Mouse (Mus musculus) 3T3-L1 (cell line): ENCODE data around the gene Dio1.

ENCODE experiments used
- DNase-seq: peaks from one replicate; pipeline ENCODE4 v3.0.0-alpha.2; 2015; ENCODE audit warnings: low read depth, low spot score

The Dio1 gene

DNA sequence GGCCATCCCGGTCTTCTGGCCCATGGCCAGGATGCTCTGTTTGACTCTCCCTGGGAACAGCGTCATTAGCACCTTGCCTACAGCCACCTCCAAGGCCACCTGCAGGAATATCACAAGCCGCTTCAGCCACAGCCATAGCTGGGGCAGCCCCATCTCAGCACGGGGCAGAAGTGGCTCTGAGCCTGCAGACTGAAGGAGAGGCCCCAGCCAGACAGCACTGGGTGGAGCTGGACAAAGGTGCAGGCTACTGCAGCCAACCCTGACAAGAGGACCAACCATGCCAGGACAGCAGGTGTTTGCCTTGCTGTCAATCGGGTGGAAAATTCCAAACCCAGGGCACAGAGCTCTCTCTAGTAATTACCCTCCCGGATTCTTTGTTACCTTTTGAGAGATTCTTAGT lies at the start of gene Dio1:
Dio1 (minus strand) TSS at position 204 of the 400 bp plus-strand sequence.
- no peak for DNase-seq

GRCm38 (mm10) chr4:107354543-107354942 lies 47.6 kb upstream of the Dio1 start:
- DNase-seq: no peak

- no peak for DNase-seq
These were observed 47.2 kb upstream of the Dio1 start for GRCm38 (mm10) chr4:107354126-107354525.

DNA sequence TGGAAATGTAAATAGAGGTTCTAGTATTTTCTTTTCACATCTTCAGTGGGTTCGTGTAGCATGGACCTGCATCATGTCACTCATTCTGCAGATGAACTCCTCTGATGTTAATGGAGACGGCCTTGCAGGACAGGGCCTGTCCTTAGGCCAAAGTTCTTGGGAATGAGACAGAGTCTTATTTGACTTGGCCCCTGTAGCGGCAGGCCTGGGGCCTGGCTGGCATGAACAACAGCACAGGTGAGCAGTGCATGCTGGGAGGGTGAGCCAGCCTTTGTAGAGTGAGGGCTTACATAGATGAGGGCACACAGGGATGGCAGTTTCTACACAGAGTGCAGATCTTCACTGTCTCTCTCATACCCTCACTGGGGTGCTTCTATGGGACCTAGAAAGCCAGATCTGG lies 46.6 kb upstream of the Dio1 start:
- DNase-seq: no peak

DNA sequence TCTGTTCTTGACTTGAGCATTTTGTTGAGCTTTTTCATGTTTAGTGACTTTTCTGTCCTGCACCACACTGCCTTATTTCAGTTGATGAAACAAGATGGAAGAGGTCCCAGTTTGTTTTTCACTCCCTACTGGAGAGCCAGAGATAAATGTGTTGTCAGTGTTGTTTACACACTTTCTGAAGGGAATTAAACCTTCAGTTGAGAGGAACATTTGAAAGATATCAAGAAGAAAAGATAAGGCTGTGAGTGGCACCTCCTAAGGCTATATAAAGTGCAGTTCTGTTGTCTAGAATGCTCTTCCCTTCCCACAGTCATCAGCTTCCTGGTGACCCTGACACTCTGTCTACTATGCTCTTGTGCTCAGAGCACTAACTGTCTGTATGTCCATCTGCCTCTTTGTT lies 44.4 kb upstream of the Dio1 start:
- no peak for DNase-seq

GRCm38 (mm10) chr4:107349311-107350008 lies 42.5 kb upstream of the Dio1 start:
- DNase-seq: peak; percentile 62

GRCm38 (mm10) chr4:107348529-107349310 lies 41.8 kb upstream of the Dio1 start:
- DNase-seq: no peak

- DNase-seq: no peak
These were observed 40.3 kb upstream of the Dio1 start for GRCm38 (mm10) chr4:107347221-107347620.

- no peak for DNase-seq
These were observed 37.6 kb upstream of the Dio1 start for GRCm38 (mm10) chr4:107344612-107345011.

GRCm38 (mm10) chr4:107341354-107341753 lies 34.4 kb upstream of the Dio1 start:
- no peak for DNase-seq

DNA sequence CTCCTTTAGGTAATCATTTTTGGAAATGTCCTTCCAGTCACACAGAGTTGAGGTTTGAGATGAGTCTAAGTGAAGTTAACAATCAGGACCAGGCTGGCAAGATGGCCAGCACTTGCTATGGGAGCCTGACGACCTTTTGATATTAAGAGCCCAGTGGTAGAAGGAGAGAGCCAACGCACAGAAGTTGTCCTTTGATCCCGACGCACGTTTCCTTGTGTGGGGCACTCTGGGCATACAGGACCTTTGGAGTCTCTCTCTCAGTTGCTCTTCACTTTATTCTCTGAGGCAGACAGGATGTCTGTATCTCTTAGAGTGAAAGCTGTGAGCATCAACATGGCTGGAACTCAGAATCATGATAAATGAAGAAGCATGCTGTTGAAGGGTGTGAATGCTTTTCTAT lies 30.5 kb upstream of the Dio1 start:
- DNase-seq: no peak

DNA sequence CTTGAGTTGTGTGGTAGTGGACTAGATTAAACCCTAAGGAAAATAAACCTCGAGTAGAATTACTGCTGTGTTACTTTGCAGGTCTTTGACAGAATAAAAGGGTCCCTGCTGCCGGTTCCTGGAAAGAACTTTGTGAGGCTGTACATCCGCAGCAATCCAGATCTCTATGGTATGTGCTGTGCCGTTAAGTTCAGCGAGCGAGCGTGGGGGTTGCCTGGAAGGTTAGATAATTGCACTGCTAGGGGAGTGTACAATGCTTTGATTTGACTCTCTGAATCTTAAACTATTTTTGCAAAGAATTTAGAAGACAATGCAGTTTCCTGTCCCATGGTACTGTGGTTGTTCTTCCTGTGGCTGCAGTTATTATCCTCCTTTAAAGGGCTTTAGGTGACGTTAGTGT lies 29.4 kb upstream of the Dio1 start:
- DNase-seq: no peak

GRCm38 (mm10) chr4:107333514-107333913 lies 26.5 kb upstream of the Dio1 start:
- peak; percentile 28 for DNase-seq

DNA sequence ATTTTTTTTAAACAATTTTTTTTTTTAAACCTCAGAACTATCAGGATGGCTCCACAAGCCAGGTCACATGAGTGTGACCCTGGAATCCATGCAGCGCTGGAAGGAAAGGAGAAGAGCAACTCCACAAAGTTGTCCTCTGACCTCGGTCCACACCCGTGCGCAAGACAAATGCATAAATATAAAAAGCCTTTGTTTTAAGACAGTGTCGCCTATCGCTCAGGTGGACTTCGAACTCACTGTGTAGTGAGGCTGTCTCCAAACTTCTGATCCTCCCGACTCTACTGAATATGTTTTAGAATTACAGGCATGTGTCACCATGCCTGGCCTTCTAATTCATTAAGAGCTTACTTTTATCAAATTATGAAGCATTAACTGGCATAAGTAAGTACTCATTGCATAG lies 21.6 kb upstream of the Dio1 start:
- DNase-seq: no peak

GRCm38 (mm10) chr4:107323113-107323512 lies 16.1 kb upstream of the Dio1 start:
- no peak for DNase-seq

GRCm38 (mm10) chr4:107321041-107321440 lies 14.1 kb upstream of the Dio1 start:
- no peak for DNase-seq

GRCm38 (mm10) chr4:107318646-107319045 lies 11.7 kb upstream of the Dio1 start:
- DNase-seq: no peak

- DNase-seq: no peak
These were observed 7.5 kb upstream of the Dio1 start for GRCm38 (mm10) chr4:107314479-107314805.

- DNase-seq: peak; percentile 92
These were observed 6.9 kb upstream of the Dio1 start, which contains the start of gene Yipf1 for GRCm38 (mm10) chr4:107313690-107314478. TSS of gene Yipf1 (plus strand) at chr4:107314363.

DNA sequence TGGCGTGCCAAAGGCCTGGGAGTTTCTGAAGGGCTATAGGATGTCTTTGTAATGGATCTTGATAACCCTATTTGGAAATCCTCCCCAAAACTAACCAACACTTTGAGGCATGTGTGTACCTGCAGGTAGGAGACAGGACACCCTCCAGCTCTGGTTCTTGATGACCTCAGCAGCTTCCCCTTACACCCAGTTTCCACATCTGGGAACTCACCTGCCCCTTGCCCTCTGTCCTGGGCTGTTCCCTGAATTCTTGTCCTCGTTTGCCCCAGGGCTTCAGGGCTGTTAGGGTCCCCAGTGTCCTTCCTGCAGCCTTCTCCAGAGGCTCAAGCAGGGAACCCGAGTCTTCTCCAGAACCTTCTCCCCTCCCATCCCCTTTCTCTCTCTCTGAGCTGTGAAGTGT lies 3.4 kb downstream of the Dio1 start:
- no peak for DNase-seq

DNA sequence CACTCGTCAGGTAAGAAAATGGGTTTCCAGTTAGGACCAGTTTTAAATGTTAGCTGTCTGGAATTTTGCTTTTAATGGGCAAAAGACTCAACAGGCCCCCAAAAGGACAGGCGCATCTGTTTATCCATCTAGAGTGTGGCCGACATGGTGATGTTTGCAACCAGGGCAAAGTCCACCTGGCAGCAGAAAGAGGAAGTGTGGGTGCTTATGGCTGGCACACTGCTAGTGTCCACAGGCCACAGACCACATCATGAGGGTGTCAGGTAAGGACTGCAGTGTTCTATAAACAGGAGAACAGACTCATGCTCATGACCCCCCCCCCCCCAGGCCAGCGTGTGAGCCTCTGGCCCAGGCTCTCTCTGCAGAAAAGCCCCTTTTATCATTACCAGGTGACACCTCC lies 4.1 kb downstream of the Dio1 start:
- no peak for DNase-seq

DNA sequence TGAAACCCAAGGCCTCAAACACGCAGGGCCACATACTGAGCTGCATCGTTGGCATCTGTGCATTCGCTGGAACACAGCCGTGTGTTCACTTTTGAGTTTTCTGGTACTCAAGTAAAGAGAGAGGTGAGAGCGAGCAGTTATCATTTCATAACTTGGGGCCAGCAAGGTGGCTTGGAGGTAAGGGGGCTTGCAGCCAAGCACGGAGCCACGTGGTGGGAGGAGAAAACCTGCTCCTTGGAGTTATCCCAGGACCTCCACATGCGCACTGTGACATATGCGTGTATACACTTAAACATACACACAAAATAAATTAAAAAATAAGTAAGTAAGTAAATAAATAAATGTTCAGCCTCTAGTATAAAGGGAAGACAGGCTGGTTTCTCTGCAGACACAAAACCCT lies 4.7 kb downstream of the Dio1 start:
- DNase-seq: no peak
